Mouse (Mus musculus) kidney, embryonic 14.5 days (tissue): ENCODE measurements around the gene Rbm43. TPM values are rescaled to one million over a fixed set of nuclear protein-coding genes. Genes with fewer than 3 reads are reported as not detected.
A peak's percentile ranks its signal among the peaks of the same experiment; 100 is the strongest.

Experiments used
- ATAC-seq: fragments of 200-750 bp; cut with Nextera tagmentation; 2 replicates; pipeline ENCODE4 v1.8.0; 2017; ENCODE audit warnings: moderate number of reproducible peaks, mild to moderate bottlenecking, moderate TSS enrichment, moderate library complexity; ENCODE audit not compliant: low FRiP score, low TSS enrichment
- H3K27ac ChIP-seq: fragments of 300-500 bp; sonication (generic); 2 replicates; pipeline ENCODE4 v1.5.1; 2014; ENCODE audit warnings: low read depth, mild to moderate bottlenecking, low read length, moderate library complexity, mixed read lengths
- H3K27me3 ChIP-seq: fragments of 300-500 bp; sonication (generic); 2 replicates; pipeline ENCODE4 v1.6.1; 2014; ENCODE audit warnings: mild to moderate bottlenecking, low read length; ENCODE audit not compliant: control insufficient read depth, insufficient read depth
- H3K36me3 ChIP-seq: fragments of 300-500 bp; sonication (generic); 2 replicates; pipeline ENCODE4 v1.6.1; 2014; ENCODE audit warnings: low read length, mixed read lengths; ENCODE audit not compliant: control insufficient read depth, insufficient read depth
- H3K4me1 ChIP-seq: fragments of 300-500 bp; sonication (generic); 2 replicates; pipeline ENCODE4 v1.6.1; 2014; ENCODE audit warnings: low read length, mixed read lengths; ENCODE audit not compliant: control insufficient read depth, insufficient read depth
- H3K4me2 ChIP-seq: fragments of 300-500 bp; sonication (generic); replicated peaks from 2 replicates; pipeline ENCODE4 v1.6.1; 2014; ENCODE audit warnings: low read depth, mild to moderate bottlenecking, low read length
- H3K4me3 ChIP-seq: fragments of 300-500 bp; sonication (generic); 2 replicates; pipeline ENCODE4 v1.5.1; 2014; ENCODE audit warnings: mild to moderate bottlenecking, low read length
- H3K9ac ChIP-seq: fragments of 300-500 bp; sonication (generic); 2 replicates; pipeline ENCODE4 v1.6.1; 2014; ENCODE audit warnings: low read depth, mild to moderate bottlenecking, low read length, moderate library complexity
- H3K9me3 ChIP-seq: fragments of 300-500 bp; sonication (generic); 2 replicates; pipeline ENCODE4 v1.6.1; 2016; ENCODE audit warnings: low read length; ENCODE audit not compliant: control insufficient read depth
- WGBS: fragments of 180-500 bp; shearing (Covaris S2); extraction: QIAGEN DNeasy Blood & Tissue Kit; methylation state at CpG from one replicate; pipeline ENCODE4 v1.1.7; 2014; 5-methylcytosine and 5-hydroxymethylcytosine counted together
- polyA plus RNA-seq: library from polyadenylated mRNA; unstranded; fragments of >200 nt; fragmentation: Nextera tagmentation; extraction: Ambion mirVana; gene quantifications from 2 replicates; pipeline ENCODE4 v1.2.1, GENCODE M21; 2014

The Rbm43 gene
- polyA plus RNA-seq, 1 experiment from 2014 or later: 12.9 TPM

GRCm38 (mm10) chr2:51933341-51934134, 1.4 kb downstream of the Rbm43 start:
- 40% methylated on average over 12 of the region's 12 CpGs for WGBS
- peaks cover 7% of the 10 kb centered on the region for H3K4me1 ChIP-seq
- H3K27ac ChIP-seq: no peak overlapping the region
- H3K9me3 ChIP-seq: no peaks in the 10 kb centered on the region
- H3K9ac ChIP-seq: no peak overlapping the region
- H3K27me3 ChIP-seq: no peaks in the 10 kb centered on the region
- no peaks in the 10 kb centered on the region for H3K36me3 ChIP-seq
- peak overlapping the region; percentile 61; the same call in 1 of the 2 replicates for H3K4me3 ChIP-seq
- H3K4me2 ChIP-seq: peak overlapping the region; percentile 85; the same call in 1 of the 2 replicates
- no peak for ATAC-seq

GRCm38 (mm10) chr2:51931241-51931640, 3.7 kb downstream of the Rbm43 start:
- no peak overlapping the region for H3K4me2 ChIP-seq
- H3K4me3 ChIP-seq: no peak overlapping the region
- peaks cover 7% of the 10 kb centered on the region for H3K4me1 ChIP-seq
- H3K9ac ChIP-seq: no peak overlapping the region
- H3K9me3 ChIP-seq: no peaks in the 10 kb centered on the region
- WGBS: 59% methylated on average over 7 of the region's 7 CpGs
- ATAC-seq: no peak
- no peak overlapping the region for H3K27ac ChIP-seq
- H3K36me3 ChIP-seq: no peaks in the 10 kb centered on the region
- no peaks in the 10 kb centered on the region for H3K27me3 ChIP-seq

GRCm38 (mm10) chr2:51914944-51915680, 19.9 kb downstream of the Rbm43 start:
- WGBS: 20% methylated on average over 5 of the region's 5 CpGs
- Histone ChIP-seq H3K27me3 (no peaks in the 10 kb centered on the region), H3K27ac (no peak overlapping the region), H3K9me3 (no peaks in the 10 kb centered on the region), H3K36me3 (no peaks in the 10 kb centered on the region), H3K9ac (no peak overlapping the region), H3K4me3 (no peak overlapping the region), H3K4me1 (peaks cover 7% of the 10 kb centered on the region; the same call in 1 of the 2 replicates), H3K4me2 (no peak overlapping the region)
- 0 out of 2 replicates have a peak, but pooled peaks have one; percentile 32 for ATAC-seq

GRCm38 (mm10) chr2:51914532-51914931, 20.4 kb downstream of the Rbm43 start:
- H3K27ac ChIP-seq: no peak overlapping the region
- H3K9me3 ChIP-seq: no peaks in the 10 kb centered on the region
- no peak overlapping the region for H3K4me3 ChIP-seq
- H3K4me1 ChIP-seq: peaks cover 7% of the 10 kb centered on the region; the same call in 1 of the 2 replicates
- no peak for ATAC-seq
- H3K4me2 ChIP-seq: no peak overlapping the region
- H3K9ac ChIP-seq: no peak overlapping the region
- 66% methylated on average over 7 of the region's 7 CpGs for WGBS
- no peaks in the 10 kb centered on the region for H3K36me3 ChIP-seq
- no peaks in the 10 kb centered on the region for H3K27me3 ChIP-seq

GRCm38 (mm10) chr2:51912740-51913139, 22.2 kb downstream of the Rbm43 start:
- Histone ChIP-seq H3K9me3 (no peaks in the 10 kb centered on the region), H3K4me3 (no peak overlapping the region), H3K36me3 (no peaks in the 10 kb centered on the region), H3K27ac (peak overlapping the region; percentile 67; the same call in 1 of the 2 replicates), H3K4me1 (peaks cover 7% of the 10 kb centered on the region; the same call in 1 of the 2 replicates), H3K4me2 (peak overlapping the region; percentile 13; the same call in 1 of the 2 replicates), H3K27me3 (no peaks in the 10 kb centered on the region), H3K9ac (no peak overlapping the region)
- peak; percentile 67 for ATAC-seq
- WGBS: 6% methylated on average over 6 of the region's 6 CpGs

- no peak overlapping the region for H3K4me2 ChIP-seq
- H3K9ac ChIP-seq: no peak overlapping the region
- H3K4me1 ChIP-seq: peaks cover 7% of the 10 kb centered on the region; the same call in 1 of the 2 replicates
- H3K27ac ChIP-seq: peak overlapping the region; percentile 67; the same call in 1 of the 2 replicates
- no peaks in the 10 kb centered on the region for H3K36me3 ChIP-seq
- peak; percentile 13; the same call in 1 of the 2 replicates for ATAC-seq
- no peak overlapping the region for H3K4me3 ChIP-seq
- no peaks in the 10 kb centered on the region for H3K27me3 ChIP-seq
- no peaks in the 10 kb centered on the region for H3K9me3 ChIP-seq
- 39% methylated on average over 2 of the region's 2 CpGs for WGBS
These were observed 23.1 kb downstream of the Rbm43 start for GRCm38 (mm10) chr2:51911864-51912263.

- Histone ChIP-seq H3K9ac (no peak overlapping the region), H3K9me3 (no peaks in the 10 kb centered on the region), H3K36me3 (no peaks in the 10 kb centered on the region), H3K4me2 (no peak overlapping the region), H3K4me1 (no peaks in the 10 kb centered on the region), H3K4me3 (no peak overlapping the region), H3K27me3 (no peaks in the 10 kb centered on the region), H3K27ac (no peak overlapping the region)
- WGBS: 72% methylated on average over 4 of the region's 4 CpGs
- no peak for ATAC-seq
These were observed 27.3 kb downstream of the Rbm43 start for GRCm38 (mm10) chr2:51907538-51908110.

- no peaks in the 10 kb centered on the region for H3K9me3 ChIP-seq
- ATAC-seq: no peak
- H3K4me3 ChIP-seq: no peak overlapping the region
- no peak overlapping the region for H3K9ac ChIP-seq
- no peak overlapping the region for H3K27ac ChIP-seq
- 58% methylated on average over 8 of the region's 8 CpGs for WGBS
- H3K4me2 ChIP-seq: no peak overlapping the region
- no peaks in the 10 kb centered on the region for H3K36me3 ChIP-seq
- H3K4me1 ChIP-seq: no peaks in the 10 kb centered on the region
- H3K27me3 ChIP-seq: no peaks in the 10 kb centered on the region
These were observed 29.3 kb downstream of the Rbm43 start for GRCm38 (mm10) chr2:51905637-51906036.
